Mouse (Mus musculus) B cell, adult 2 months (primary cell): ENCODE results near the gene Cplx3.
A peak's percentile ranks its signal among the peaks of the same experiment; 100 is the strongest.

Experiments used
- DNase-seq, 2 experiments: peaks; one replicate each; pipeline ENCODE4 v3.0.0; 2022

Gene Cplx3

GRCm38 (mm10) chr9:57606139-57606851 is at the start of gene Cplx3:
TSS of gene Cplx3 (minus strand) at chr9:57606281.
- peak; percentile 64 to 65 for DNase-seq

GRCm38 (mm10) chr9:57655749-57656148 is 49.7 kb upstream of the Cplx3 start:
- peak; percentile 97 to 98 for DNase-seq

- no peak for DNase-seq
These were observed 48.9 kb upstream of the Cplx3 start for GRCm38 (mm10) chr9:57654966-57655365.

GRCm38 (mm10) chr9:57653283-57653682 is 47.2 kb upstream of the Cplx3 start, which contains the start of gene Csk:
TSS of gene Csk (minus strand) at chr9:57653631.
- peak in 1 of 2 experiments; percentile 22 for DNase-seq

- no peak for DNase-seq
These were observed 46.8 kb upstream of the Cplx3 start for GRCm38 (mm10) chr9:57652855-57653254.

GRCm38 (mm10) chr9:57652351-57652750 is 46.3 kb upstream of the Cplx3 start:
- DNase-seq = peak in 1 of 2 experiments; percentile 38

GRCm38 (mm10) chr9:57650786-57651311 is 44.8 kb upstream of the Cplx3 start:
- peak; percentile 73 to 79 for DNase-seq

GRCm38 (mm10) chr9:57650130-57650785 is 44.2 kb upstream of the Cplx3 start:
- no peak for DNase-seq

GRCm38 (mm10) chr9:57647286-57648108 is 41.4 kb upstream of the Cplx3 start:
- no peak for DNase-seq

GRCm38 (mm10) chr9:57646551-57647103 is 40.5 kb upstream of the Cplx3 start:
- peak; percentile 53 to 56 for DNase-seq

GRCm38 (mm10) chr9:57644944-57645893 is 39.1 kb upstream of the Cplx3 start:
- DNase-seq = peak; percentile 96 to 97

GRCm38 (mm10) chr9:57644442-57644943 is 38.4 kb upstream of the Cplx3 start:
- peak in 1 of 2 experiments; percentile 44 for DNase-seq

- DNase-seq = no peak
These were observed 37.7 kb upstream of the Cplx3 start for GRCm38 (mm10) chr9:57643856-57644180.

GRCm38 (mm10) chr9:57643169-57643855 is 37.2 kb upstream of the Cplx3 start:
- peak in 1 of 2 experiments; percentile 42 for DNase-seq

GRCm38 (mm10) chr9:57641775-57642550 is 35.9 kb upstream of the Cplx3 start:
- peak in 1 of 2 experiments; percentile 27 for DNase-seq

GRCm38 (mm10) chr9:57641022-57641421 is 34.9 kb upstream of the Cplx3 start:
- no peak for DNase-seq

- peak; percentile 90 to 92 for DNase-seq
These were observed 34.3 kb upstream of the Cplx3 start for GRCm38 (mm10) chr9:57640384-57640783.

GRCm38 (mm10) chr9:57639661-57640328 is 33.7 kb upstream of the Cplx3 start:
- DNase-seq = no peak
